Mouse (Mus musculus): ENCODE measurements around the gene Cyth4.

The Cyth4 gene

DNA sequence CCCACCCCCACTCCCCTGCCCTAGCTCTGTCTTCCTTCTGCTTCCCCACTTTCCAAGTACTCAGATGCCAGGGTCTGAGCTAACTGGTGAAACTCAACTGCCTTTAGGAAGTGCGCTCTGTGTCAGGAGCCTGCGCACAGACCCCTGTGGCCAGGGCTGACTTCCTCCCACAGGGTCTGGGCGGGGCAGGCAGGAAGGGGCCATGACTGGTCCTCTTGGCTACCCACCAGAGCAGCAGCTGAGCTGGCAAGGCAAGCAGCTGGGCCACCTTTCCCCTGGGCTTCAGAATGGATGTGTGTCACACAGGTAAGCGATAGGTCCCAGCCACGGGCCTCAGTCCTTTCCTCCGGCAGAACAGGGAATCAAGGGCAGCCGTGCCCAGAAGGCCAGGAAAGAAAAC is at the start of gene Cyth4:
TSS of gene Cyth4 (plus strand) at position 134 of the 400 bp plus-strand sequence.
- no peak for DNase-seq

DNA sequence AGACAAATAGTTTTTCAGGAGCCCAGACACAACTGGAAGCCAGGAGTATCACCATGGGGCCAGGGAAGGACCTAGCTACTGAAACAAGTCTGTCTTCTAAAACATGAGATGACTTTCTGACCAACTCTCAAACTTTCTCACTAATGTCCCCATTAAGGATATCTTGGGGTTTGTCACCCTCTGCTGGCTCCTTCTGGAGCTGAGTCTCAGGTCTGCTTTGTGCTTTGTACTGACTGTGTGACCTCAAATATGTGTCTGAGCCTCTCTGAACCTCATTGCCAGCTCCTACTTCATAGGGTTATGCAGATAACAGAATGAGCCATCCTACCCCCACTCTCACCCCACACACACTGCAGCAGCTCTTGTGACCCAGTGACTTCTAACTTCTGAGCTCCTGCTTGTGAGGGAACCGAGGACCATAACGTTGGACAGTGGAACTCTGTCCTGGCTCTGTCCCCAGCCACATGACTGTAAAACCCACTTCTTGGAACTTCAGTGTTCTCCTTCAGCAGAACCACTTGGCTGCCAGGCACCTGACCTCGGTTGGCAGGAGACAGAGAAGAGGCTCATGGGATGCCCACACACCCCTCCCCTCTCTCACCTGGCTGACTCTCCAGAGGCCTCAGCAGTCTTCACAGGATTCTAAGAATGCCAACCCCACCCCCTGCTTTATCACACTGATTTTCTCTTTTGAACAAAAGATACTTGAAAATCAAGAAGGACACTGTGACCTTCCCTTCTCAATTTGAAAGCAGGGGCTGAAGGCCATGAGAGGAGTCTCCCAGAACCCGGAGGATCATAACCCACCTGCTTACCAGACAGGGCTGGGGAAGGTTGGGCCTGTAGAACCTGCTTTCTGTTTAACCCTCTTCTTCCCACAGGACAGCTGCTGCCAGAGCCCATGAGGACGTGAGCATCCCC is 49.2 kb upstream of the Cyth4 start:
- DNase-seq, result no peak

DNA sequence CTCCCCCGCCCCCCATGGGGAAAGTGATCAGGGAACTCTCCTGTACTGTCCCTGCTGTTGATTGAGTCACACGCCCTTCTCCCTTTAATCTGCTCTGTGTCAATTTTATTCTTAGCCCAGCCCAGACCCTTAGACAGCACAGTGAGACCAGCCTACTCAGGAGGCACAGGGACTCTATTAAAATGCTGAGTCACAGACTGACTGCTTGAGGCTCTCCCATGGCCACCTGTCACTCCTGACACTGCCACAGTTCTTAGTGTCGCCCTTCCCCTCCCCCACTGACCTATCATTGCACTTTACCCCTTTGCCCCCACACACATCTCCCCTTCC is 48.5 kb upstream of the Cyth4 start:
- DNase-seq, result no peak

DNA sequence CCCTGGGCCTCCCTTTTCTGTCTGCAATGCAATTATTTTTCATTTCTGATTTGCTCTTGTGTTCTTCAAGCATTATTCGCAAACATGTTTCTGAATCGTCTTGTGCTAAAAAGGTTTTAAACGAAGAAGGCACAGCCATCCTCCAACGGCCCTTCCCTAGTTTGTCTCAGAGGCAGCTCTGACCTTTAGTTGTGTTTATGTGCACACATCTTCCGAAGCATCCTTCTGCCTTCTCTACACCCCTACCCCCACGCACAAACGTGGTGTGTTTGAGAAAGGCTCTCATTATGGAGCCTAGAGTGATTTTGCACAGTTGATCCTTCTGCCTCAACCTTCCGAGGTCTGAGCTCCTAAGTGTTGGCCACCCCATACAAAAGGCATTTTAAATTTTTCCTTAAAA is 48.1 kb upstream of the Cyth4 start:
- DNase-seq, result no peak

DNA sequence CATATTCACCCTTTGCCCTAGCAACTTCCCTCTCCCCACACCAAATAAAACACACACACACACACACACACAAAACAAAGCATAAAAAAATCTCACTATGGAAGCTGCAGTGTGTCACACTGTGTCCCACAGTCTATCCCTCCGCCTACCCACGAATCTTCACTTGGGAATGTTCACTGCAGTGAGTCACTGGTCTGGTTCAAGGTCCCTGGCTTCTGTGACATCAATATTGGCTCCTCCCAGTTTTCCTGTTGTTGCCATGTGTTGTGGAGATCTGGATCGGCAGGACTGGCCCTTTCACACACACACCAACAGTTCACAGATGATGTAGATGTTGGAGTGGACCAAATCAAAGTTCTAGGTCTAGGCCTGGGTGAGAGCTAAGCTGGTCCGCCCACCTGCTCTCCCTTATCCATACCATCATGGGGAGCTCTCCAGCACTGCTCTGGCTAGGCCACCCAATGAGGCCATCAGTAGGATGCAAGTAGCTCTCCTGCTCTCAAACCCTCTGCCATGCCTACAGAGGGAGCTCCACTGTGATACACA is 47.6 kb upstream of the Cyth4 start:
- no peak for DNase-seq

DNA sequence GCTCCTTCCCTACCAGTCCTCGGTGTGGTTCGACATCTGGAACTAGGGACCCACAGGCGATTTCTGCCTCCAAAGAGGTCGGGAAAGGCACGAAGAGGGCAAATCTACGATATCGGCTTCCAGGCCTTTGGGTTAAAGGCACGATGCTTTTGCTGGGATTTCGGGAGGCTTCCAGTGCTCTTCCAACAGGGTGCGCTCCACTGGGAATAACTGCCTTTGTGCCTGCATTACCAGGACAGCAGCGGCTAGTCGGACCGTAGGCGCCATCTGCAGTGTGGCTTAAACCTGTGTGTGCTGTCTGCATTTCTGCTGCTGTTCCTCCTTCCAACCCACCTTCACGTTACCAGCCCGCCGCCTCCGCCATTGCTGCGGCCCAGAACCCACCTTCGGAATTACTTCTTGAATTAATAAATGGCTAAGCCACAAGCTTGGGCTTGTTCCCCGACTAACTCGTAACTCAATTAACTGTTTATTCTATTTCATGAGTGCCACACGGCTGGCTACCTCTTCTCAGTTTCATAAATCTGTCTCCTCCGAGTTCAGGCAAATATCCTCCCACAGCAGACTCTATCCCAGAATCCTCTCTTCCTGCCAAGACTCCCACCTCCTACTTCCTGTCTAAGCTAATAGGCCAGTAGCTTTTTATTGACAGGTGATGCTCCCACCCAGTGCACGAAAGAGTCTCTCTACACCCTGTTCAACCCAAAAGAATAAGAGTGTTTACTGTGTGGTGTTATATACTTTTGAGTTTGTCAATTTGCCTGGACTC is 42.1 kb upstream of the Cyth4 start:
- no peak for DNase-seq

DNA sequence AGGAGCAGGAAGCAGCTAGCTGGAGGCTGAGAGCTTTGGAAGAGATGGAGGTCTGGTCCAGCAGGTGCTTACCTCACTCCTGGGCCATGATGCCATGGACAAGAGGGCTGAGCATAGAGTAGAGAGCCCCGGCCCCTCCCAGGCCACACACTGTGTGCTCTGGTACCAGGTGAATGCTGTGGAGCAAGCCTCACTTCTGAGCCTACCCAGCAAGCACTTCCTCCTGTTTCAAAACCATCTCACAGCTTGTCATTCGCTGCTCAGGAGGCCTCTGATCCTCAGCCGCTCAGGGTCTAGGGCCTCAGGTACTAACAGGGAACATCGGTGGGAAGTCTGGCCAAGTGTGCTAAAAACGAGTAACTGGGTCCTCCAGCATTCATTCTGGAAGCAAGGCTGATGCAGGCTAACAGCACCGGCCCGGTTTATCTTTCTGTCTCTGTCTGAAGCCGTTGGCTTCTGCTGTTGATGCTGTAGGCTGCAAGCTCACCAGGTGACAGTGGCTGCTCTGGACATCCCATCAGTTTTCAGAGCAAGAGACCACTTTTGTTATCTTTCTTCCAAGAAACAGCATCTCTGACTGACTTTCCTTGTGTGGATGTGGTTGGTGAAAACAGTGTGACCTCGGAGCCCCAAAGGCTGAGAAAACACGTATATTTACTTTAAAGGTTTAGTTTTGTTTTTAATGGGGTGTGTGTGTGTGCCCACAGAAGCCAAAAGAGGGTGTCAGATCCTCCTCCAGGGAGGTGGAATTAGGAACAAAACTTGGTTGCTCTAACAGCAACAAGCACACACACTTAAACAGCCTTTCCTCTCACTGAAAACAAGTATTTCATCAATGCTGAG is 38.9 kb upstream of the Cyth4 start:
- DNase-seq, result no peak

DNA sequence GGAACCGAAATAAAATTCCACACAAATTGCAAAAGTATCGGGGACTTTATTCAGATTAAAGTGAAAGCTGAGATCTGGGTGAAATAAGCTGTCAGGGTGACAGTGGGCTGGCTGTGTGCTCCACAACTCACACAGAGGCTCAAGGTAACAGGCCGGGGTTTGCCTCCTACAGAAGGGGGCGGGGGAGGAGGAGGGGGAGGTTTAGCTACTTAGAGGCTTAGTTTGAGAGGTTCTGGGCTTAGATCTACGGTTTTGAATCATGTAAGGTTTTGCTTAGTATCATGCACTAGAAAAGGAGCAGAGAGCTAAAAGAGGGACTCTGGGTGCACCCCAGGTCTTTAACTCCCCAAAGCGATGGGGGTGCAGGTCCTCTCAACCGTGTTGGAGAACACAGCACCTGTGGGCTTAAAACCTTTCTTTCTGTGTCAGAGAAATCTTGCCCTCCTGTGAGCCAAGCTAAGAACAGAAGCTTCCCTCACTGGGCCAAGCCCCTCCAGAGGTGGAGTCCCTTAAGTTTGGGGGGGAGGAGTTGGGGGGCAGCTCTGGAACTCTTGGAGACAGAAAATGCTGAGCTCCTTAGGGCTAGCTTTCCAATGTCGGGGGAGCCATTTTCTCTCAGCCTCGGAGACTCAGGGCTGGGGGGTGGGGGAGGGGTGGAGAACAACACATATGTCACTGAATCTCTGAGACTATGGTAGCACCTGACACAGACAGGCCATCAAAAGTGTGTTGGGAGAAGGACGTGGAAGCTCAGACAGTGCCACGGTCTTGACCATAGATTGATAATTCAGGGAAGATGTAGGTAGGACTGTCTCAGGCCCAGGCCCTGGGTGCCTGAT is 37.5 kb upstream of the Cyth4 start:
- no peak for DNase-seq

DNA sequence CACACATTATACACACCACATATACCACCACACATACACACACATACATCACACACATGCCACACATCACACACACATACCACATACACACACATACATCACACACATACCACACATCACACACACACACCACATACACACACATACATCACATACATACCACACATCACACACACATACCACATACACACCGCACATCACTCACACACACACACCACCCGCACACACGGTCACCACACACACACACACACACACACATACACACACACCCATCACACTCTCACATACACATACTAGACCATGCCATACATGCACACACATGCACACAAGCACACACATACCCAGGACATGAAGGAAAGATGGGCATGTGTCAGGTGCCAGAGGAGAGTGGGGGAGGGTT is 33.5 kb upstream of the Cyth4 start:
- no peak for DNase-seq

DNA sequence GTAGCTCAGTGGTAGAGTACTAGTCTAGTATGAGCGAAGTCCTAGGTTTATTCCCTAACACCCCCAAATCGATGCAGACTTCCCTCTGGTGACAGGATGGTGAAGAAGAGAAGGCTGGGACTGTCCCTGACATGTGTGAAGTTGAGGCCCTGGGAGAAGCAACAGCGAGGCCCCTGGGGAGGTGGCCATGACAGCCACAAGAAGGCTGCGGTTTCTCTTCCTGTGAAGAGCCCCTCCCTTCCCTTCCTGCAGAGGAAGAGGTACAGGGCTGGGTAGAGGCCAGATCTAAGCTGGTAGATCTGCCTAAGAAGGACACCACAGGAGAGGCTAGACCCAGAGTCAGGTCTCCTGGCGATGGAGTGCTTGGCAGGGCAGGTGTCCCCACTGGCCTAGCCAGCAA is 32.9 kb upstream of the Cyth4 start:
- no peak for DNase-seq

DNA sequence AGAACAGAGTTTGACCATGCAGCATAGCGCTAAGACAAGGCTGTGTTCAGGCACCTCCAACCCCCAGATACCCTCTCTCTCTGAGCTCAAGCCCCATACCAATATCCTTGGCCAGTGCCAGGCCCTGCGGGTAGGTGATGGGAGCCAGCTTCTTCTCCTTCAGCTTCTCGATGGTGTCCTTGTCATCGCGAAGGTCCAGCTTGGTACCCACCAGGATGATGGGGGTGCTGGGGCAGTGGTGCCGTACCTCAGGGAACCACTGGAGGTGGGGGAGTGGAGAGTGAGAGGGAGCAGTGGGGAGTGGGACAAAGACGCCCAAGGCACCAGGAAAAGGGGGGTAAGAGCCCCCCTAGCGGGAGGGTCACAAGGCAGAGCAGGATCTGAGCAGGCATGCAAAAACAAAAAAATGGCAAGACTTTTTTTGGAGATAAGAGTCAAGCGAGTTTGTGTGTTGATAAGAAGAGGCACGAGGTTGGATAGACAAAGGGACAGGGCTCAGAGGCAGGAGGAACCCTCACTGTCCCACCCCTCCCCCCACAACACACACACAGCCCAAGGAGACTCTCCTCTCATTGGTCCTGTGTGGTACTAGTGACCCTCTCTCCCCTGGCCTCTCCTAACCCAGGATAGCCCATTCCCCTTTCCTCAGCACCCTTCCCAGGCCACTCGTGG is 31.9 kb upstream of the Cyth4 start:
- no peak for DNase-seq

DNA sequence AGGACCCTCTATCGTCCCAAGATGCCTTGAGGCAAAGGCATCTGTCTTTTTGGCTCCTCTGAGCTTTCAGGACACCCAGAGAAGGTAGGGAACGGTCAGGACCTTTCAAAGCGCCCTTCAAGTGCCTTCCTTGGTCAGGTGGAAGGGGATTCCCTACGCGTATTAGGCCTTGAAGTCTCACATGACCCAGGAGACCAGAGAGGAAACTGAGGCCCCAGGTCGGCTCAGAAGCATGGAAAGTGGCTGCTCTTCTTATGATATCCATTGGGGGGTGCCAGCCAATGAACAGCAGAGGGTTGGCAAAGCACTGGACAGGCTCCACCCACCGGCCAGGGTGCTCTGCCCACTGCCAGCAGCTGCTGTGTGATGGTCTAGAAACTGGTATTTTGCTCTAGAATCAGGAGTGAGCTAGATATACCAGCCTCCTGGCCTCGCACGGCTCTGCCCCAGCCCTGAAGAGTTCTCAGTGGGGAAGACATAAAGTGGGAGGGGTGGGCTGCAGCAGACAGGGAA is 29.2 kb upstream of the Cyth4 start:
- DNase-seq, result no peak

DNA sequence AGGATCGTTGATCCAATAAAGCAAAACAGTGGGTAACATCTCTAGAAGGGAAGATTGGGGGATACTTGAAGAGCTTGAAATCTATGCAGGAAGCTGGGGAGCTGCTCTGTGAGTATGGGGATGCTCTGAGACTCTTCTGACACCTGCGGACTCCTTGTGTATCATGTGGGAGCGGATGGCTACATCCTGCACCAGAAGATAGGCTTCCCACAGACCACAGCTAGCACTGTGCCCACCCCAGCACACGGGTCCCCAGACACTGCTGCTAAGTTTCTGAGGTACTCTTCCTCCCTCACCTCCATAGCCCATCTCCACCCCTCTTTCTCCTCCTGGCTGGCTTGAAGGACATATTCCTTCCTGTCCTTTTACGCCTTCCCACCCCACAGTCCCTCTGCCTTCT is 26.7 kb upstream of the Cyth4 start:
- DNase-seq, result no peak

DNA sequence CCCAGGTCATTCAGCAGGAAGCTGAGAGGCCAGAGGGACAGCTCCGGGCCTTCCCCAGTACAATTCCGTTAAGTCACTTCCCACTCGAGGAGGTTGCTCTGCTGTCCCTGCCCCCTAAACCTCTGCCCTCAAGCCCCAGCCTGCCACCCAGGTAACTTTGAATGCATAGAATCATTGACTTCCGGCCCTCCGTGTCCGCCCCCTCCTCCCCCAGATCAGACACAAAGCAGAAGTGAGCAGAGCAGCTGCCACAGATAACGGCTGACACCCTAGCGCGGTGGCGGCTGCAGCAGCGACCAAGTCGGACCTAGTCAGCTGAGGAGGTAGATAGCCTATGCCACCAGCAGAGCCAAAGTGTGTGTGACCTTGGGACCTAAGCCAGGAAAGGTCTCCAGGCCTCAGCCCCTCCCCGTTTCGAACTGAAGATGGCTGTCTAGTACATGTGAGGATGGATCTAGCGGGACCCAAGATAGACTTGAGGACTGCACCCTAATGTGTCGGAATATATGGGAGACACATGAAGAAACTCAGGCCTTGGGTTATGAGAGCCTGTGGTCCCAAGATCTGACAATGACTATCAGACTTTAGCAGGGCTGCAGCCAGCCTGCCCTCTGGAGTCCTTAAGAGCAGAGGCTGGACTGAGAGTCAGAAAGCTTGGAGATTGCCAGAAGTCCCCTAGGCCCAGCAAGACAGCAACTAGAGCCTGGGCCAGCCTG is 25.1 kb upstream of the Cyth4 start:
- no peak for DNase-seq

DNA sequence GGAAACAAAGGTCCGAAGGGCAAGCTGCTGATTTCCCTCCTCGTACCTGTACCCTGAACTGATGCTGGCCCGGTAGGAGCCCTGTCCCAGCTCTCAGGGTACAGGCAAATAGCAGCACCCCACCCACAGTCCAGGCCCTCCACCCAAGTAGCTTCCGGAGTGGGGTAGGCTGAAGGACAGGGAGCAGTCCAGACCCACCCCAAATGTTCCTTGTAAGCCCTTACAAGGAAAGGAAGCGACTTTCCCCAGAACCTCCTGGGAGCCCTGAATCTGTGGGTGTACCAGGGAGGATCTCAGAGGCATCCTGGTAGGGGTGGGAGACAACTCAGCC is 24.6 kb upstream of the Cyth4 start:
- no peak for DNase-seq

DNA sequence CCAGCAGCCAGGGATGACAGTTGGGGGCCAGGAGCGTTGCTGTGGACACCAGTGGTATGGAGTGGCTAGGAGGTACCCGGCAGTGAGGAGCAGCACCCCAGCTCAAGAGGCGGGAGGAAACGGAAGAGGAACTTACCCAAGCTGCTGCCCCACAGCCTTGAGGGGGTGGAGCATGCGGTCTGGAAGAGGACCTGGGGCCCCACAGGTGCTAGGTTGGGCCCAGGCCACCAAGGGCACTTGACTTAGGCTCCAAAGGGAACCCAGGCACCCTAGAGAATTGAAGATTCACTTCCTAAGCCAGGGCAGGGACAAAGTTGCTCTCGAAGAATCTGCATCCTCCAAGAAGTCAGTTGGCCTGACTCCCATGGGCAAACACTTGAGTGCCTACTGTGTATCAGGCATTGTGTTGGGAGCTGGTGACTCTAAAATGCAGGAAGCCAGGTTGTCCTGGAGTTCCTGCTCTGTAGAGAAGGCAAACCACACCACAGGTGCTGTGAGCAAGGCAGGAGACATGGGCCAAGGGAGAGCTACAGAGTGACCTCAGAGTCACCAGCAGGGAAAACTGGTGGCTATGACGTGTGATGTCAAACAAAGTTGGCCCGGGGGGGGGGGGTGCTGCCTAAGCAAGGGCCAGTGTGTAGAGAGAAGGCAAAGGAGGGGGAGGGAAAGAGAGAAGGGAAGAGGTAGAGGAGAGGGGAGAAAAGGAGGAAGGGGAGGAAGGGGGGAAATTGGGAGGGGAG is 24.0 kb upstream of the Cyth4 start, which contains the start of gene Rac2:
TSS of gene Rac2 (minus strand) at position 126 of the 740 bp plus-strand sequence.
- no peak for DNase-seq

DNA sequence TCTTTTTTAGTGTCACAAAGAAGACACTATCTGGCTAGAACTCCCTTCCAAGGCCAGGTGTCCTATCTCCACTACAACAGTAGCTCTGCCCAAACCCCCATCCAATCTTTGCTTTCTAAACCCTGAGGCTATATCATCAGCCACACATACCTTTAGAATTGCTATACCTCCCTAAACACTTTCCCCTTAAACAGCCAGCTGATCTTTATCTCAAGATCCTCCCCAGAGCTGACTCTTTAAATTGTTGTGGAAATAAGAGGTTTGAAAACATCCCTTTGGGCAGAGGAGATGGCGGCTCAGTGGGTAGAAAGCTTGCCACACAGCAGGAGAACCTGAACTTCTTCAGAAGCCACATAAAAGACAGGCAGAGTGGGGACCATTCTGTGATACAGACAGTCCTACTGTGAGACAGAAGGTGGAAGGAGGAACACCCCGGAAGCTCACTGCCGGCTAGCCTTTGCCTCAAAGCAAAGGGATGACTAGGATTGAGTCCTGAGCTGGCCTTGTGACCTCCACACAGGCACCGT is 20.5 kb upstream of the Cyth4 start:
- no peak for DNase-seq

DNA sequence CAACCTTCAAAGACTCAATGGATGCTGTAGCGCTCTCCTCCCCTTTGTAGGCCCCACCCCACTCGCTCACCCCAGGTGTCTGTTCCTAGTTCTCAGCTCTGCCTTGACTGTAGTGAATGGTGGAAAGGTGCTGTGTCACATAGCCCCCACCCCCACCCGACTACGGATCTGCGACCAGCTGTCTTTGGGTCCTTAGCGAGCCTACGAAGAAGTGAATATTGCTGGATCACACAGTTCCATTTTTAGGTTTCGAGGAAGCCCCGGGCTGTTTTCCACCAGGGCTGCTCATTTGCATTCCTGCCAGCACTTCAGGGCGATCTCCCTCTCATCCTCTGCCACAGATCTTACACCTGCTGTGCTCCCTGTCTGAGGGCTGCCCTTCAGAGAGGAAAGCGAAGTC is 13.5 kb upstream of the Cyth4 start:
- no peak for DNase-seq

DNA sequence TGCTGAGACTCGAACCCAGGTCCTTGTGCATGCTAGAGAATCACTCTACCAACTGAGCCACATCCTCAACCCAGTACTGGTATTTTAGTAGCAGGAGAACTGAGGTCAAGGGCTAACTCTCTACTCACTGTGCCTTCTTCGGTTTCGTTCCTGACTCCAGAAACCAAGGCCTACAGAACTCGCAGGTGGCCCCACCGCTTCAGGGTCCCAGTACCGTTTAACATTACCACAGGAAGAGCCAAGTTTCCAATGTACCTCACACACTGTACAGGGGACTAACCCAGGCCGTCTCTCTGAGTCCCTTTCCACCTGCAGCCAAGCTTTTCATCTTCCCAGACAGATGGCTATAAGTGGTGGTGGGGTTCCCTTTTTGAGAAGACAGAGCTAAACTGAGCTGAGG is 11.4 kb upstream of the Cyth4 start:
- DNase-seq, result no peak
